Mouse (Mus musculus): ENCODE data around the gene Rab7b.

Gene Rab7b

DNA sequence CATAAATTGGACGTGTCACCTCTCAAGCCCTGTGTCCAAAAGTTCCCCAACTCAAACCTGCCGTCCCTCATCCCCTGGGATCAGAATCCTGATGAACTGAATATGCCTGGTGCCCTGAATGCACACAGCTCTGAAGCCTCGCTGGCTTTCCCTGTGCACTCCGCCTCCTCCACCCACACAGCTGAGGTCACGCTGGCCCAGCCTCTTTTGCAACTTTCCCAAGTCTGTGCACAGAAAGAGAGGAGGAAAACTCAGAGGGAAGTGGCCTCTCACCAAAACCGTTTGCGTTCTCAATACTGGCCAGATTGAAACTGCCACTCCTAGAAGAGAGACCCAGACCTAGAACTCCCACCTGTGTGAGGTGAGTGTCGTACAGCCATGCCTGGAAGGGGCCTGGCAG, at the start of gene Rab7b:
TSS of gene Rab7b (plus strand) at position 221 of the 400 bp plus-strand sequence.
- DNase-seq (ENCODE audit: low read depth): peak; percentile 39

DNA sequence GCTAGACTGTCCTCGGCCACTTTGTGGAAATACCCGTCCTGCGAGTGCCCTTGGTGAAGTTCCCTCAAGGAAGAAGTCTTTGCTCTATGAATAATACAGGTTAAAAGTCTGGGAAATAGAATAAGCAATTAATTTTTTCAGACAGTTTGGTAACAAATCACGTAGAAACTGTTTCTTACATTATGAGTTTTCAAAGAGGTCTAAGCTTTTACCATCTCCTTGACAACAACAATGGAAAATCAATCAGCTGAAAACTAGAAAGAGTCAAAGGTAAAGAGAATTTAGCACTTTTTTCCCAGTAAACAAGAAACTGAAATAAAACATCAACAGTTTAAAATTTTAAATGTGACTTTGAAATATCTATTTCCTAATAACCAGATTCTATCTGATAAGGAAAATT, 48.4 kb upstream of the Rab7b start:
- no peak for DNase-seq (ENCODE audit: low read depth)

DNA sequence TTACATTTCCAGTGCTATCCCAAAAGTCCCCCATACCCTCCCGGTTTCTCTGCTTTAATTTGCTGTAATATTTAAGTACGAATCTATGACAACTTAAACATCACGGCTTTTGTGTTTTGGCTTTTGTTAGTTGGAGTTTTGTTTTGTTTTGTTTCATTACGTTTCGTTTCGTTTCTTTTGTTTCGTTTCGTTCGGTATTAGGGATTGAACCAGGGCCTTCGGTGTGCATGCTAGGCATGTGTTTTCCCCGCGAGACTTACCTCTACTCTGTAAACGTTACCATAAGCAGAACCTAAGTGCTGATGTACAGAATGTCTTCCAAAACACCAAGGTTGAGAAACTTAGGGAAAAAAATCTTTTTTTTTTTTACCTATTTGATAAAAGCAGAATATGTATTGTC, 46.9 kb upstream of the Rab7b start:
- no peak for DNase-seq (ENCODE audit: low read depth)

DNA sequence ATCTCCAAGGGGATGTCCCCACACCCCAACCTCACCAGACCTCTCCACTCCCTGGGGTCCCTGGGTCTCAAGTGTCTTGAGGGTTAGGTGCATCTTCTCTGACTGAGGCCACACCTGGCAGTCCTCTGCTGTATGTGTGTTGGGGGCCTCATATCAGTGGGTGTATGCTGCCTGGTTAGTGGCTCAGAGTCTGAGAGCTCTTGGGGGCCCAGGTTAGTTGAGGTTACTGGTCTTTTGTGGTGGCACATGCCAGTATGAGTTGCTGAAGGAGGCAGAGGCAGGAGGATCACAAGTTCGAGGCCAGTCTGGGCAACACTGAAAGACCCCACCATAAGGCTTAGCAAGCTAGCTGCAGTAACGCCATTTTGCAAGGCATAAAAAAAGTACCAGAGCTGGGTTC, 46.2 kb upstream of the Rab7b start:
- no peak for DNase-seq (ENCODE audit: low read depth)

DNA sequence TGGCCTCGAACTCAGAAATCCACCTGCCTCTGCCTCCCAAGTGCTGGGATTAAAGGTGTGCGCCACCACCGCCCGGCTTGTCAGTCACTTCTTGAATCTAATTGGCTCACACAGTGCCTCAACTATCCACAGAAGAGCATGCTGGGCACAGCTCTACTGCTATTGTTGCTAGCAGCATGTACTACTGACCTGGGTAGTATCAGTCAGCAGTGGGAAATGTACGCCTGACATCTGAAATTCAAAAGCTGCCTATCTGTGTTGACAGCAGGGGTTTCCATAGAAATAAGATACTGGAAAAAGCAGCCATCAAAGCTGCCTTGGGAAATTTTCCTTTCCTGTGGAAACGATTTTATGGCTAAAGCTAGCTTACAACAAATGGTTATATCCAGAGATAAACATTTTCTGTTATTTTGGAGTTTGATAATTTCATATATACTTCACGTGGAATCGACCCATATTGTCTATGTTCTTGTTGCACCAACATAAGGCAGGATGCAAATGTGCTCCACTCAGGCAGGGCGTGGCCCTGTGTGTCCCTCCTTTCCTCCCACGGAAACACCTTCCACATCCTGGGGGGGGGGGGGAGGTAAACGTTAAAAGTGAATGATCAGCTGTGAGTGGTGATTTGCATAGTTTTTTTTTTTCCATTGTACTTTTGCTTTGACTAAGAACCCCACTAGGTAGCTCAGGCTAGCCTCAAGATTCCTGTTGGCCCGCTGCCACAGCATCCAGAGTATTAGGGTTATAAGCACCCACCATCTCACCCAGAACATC, 35.6 kb upstream of the Rab7b start:
- DNase-seq (ENCODE audit: low read depth): peak; percentile 49

DNA sequence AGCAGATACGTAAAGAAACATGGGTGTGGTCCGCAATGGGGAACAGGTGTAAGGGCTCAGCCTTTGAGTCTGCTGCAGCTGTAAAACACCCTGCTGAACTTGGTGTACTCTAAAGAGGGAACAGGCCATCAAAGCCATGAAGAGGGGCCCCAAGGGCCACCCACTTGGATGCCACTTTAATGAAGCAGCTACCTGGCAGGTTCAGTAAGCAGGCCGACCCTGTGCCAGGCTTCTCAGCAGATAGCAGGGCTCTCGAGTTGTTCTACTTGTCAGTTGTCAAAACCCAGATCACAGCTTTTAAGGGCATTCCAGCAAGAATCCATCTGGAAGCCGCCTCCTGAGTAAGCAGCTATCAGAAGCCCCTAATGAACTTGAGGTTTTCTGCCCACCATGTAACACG, 32.9 kb upstream of the Rab7b start:
- DNase-seq (ENCODE audit: low read depth): no peak

DNA sequence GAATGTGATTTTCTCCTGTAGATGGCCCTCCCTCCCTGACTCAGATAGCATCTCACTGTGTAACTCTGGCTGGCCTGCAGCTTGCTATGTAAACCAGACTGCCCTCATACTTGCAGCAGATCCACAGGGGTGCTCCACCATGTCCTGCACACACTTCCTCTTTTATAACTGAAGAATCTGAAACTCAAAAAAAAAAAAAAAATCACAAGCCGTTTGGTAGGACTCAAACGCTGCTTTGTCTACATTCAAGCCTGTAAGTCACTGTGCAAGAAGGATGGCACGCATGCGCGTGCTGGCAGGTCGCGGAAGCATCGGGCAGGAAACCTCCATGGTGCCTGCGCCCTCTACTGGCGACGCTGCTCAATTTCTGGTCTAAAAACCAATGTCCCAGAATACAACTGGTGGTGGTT, 30.5 kb upstream of the Rab7b start:
- DNase-seq (ENCODE audit: low read depth): peak; percentile 96

DNA sequence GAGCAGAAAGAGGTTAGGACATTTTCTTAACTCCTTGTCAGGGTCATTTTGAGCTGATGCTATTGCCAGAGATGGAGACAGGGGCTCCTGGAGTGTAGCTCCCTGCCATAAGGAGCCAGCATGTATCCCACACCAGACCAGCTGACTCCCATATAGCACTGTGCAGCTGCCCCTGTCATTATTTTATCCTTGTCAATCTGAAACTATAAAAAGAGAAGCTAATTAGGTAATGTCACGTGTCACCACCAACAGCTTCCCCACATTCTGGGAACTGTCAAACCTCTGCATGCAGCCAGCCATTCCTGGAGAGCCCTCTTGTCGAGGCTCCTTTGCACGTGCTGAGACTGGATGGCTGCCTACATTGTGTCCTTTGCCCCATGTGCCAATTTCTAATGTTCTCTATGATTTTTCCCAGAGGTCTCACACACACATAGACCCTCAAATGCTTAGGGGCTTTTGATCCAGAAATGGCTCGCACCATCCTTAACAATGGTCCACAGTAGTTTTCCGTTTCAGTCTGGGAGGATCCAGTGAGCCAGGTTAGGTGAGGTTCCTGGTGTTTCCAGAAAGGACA, 28.9 kb upstream of the Rab7b start:
- no peak for DNase-seq (ENCODE audit: low read depth)

DNA sequence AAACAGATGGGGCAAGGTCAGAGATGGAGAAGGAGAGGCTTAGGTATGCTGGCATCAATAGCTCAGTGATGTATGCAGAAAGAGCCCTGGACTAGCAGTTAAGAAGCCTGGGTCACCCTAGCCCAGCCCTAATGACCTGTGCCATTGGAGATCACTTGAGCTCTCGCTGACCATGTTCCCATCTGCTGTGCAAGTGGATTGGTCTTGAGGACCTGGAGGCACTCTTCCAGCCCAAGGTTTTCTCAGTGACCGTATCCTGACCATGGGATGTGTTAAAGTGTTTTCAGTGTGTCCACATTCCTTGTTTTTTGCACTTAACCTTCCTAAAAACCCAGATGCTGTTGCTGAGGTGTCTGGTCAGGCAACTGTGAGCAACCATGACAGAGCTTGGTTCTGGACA, 28.2 kb upstream of the Rab7b start:
- DNase-seq (ENCODE audit: low read depth): no peak

DNA sequence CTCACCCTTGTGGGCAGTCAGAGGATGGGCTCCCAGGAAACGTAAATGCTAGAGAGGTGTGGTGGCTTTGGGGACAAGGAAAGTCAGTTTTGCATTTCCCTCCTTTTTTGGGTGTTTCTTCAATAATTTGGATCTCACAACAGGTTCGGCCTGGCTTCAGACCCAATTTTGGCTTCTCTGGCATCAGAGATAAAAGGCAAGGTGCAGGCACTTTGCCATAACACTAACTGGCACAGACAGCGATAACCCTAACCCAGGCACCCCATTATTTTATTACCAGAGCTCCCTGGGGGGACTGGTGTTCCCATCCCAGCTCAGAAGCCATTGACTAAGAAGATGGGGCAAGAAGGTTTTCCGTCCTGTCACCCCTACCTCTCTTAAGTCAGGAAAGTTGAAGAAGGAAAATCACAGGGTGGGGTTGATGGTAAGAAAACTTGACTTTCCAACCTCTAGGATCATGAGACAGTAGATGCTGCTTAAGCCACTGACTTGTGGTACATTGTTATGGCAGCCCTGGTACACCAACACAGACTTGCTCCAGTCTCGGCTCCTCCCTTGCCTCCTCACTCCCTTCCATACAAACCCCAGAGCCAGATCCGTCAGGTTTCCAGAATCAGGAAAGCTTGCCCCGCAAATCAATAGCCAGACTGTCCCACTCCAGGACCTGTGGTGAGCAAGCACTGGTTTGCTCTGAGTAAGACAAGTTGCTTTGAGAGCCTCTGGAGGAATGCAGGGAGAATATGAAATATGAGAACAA, 27.6 kb upstream of the Rab7b start:
- DNase-seq (ENCODE audit: low read depth): no peak

DNA sequence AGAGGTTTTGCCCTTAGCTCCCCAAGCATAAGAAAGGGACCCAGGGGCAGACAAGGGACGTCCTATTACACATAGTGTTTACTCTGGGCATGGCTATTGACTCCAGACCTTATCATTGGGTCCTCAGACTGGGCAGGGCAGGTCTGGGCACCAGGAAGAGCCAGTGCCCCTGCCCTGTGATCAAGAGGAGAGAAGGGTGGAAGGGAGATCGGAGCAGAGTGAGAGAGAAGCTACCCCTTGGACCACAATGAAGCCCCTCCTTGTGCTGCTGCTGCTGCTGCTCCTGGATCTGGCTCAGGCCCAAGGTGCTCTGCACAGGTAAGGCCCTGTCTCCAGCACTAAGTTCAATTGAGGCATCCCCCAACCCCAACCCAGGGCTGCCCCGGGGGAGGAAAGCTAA, 26.7 kb upstream of the Rab7b start:
- no peak for DNase-seq (ENCODE audit: low read depth)

DNA sequence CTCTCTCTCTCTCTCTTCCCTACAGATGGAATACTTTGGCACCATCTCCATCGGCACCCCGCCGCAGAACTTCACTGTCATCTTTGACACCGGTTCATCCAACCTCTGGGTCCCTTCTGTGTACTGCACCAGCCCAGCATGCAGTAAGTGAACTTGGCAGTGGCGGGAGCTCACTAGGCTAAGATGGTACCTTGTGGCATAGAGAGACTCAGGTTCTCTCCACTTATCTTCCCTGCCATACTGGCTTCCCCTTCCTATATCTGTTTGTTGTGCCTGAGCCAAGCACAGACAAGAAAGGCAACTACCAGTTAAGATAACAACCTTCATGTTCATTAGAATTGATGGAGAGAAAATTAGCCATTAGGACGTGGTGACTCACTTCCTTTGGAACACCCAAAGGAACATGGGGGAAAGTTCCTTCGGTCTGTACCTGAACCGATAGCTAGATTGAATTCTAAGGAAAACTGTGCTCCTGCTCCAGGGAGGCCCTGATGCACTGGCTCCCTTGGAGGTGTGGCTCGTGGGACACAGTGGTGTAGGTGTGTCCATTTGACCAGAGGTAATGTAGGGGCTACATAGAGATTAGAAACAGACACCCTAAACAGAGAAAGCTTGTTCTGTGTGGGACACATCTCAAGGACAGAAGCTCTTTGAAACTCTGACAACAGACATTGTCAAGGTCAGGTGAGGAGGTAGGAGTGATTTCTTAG, 25.1 kb upstream of the Rab7b start:
- DNase-seq (ENCODE audit: low read depth): peak; percentile 42

DNA sequence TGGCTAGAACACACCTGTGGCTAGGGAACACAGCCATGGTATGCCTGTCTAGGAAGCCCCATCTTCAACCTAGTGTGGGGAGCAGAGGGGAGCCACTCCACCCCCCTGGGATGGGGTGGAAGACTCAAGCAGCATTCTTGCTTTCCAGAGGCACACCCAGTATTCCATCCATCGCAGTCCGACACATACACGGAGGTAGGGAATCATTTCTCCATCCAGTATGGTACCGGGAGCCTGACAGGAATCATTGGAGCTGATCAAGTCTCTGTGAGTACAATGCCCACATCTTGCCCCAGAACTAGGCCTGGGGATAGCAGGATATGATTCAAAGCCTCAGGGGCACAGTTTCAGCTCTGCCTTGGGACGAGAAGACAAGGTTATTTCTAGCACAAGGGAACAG, 24.4 kb upstream of the Rab7b start:
- DNase-seq (ENCODE audit: low read depth): no peak

DNA sequence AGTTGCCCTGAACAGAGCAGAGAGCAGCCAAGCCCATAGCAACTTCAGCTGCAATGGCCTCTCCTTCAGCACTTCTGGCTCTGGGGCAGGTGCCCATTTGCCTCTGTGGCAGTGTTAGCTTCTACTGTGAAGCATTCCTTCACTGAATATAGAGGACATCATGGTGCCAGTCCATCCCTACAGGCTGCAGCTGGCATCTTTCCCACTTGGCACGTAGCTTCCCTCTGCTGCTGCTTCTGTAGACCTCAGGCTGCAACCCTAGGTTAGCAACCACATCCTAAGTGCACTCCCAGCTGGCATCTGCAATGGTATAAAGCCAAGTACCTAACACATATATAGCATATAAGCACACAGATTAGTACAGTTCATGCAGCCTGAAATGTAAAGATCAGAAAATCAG, 22.6 kb upstream of the Rab7b start:
- DNase-seq (ENCODE audit: low read depth): no peak

DNA sequence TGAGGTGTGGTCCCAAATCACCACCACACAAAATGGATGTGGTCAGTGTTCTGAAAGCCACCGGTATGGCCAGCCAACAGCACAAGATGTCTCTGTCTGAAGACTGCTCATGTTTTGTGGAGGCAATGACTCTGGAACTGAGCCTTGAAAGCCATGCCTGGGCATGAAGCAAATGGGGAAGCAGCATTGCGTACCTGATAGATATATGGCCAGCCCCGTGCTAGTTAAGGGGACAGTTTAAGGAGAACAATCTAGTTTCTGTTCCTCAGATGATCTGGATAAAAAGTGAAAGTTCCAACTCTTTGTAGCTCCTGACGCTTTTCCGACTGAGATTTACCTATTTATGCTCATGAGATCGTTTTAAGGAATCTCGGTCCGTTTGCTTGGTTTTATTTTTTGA, 17.4 kb upstream of the Rab7b start:
- DNase-seq (ENCODE audit: low read depth): no peak

DNA sequence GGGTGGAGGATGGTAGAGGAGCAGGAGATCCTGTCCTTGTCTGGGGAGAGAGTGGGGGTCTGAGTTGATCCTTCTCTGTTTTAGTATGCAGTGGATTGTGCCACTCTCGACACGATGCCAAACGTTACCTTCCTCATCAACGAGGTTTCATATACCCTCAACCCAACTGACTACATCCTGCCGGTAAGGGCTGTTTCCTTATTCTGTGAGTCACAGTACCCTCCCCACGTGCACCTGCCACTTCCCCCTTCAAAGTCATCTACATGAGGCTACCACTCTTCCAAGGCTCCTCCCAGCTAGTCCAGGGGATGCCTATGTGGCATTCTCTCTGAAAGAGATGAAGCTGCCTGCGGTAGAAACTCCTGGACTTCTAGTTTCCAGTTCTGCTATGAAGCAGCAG, 16.1 kb upstream of the Rab7b start:
- DNase-seq (ENCODE audit: low read depth): peak; percentile 86

DNA sequence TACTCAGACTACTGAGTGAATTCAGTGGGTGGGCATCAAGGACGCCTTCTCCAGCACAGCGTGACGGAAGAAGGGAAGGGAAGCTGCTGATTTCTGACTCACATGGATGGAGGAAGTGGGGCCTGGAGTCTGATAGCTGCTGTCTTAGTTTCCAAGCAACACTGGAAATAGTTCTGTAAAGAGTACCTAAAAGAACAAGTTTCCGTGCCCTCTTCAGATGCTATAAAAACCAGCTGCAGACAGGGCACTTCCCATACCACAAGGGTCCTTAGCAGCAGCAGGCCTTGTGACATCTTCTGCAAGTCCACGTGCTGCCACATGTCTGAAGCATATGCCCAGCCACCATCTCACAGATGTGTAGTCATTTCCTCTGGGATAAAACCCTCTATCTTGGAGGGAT, 8.9 kb upstream of the Rab7b start:
- no peak for DNase-seq (ENCODE audit: low read depth)

DNA sequence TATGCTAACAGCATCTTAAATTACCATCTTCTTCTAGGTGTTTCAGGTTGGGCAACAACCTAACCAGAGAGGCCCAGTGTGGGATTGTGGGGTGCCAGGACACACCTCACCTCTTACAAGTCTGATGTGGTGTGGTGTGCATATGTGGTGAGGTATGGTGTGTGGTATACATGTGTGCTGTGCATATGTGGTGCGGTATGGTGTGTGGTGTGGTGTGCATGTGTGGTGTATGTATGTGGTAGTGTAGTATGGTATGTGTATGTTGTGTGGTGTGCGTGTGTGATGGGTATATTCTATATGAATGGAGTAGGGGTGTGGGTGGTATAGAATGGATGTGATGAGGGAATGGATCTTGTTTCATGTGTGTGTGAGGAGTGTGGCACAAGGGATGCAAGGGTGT, 756 bp upstream of the Rab7b start:
- no peak for DNase-seq (ENCODE audit: low read depth)

DNA sequence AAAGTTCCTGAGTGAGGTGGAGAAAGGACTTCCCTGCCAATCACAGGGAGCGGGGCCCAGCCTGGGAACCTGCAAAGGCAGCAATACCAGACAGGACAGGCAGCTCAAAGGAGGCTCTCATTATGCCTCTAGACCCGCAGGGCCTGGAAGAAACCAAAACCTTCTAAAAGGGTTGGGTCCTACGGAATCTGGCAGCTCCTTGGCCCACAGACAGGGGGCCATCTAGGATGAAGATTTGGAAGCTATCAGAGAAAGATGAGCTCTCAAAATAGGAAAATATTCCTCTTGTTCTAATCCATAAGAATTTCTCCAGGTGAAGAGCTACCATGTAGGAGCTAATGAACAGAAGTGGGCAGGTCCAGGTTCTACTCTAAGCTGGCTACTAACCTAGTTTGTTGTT, 521 bp downstream of the Rab7b start:
- DNase-seq (ENCODE audit: low read depth): no peak

DNA sequence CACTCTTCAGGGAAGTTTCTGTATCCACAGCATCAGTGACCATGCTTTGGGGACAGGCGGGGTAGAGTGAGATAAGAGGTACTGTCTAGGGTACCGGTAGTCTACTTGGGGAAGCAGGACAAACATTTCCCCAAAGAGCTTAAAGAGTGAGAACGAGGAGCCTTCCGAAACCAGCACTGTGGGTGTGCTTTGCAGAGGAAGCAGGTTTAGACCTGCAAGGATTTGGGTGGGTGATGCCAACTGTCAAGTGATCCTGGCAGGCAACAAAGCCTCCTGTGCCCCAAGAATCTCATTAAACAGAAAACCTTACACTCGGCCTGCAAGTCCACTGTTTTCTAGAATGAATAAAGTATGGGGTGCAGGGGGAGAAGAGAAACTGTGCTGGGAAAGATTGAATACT, 1.4 kb downstream of the Rab7b start:
- no peak for DNase-seq (ENCODE audit: low read depth)

DNA sequence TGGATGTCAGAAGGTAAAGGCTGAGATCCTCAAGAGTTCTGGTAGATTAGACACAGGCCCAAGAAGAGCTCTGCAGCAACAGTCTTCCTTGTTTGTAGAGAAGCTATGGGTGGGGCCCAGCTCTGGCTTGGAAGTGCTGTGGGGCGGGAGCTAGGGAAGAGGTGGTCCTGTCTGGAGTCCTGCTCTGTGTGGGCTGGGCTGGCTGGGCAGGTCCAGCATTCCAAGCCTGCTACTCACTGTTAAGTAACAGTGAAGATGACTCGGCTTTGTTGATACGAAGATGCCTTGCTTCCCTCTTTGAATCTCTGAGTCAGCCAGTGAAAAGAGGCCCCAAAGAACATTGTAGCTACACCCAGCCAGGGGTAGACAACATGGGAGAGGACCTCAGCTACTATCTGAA, 1.9 kb downstream of the Rab7b start:
- DNase-seq (ENCODE audit: low read depth): peak; percentile 41

DNA sequence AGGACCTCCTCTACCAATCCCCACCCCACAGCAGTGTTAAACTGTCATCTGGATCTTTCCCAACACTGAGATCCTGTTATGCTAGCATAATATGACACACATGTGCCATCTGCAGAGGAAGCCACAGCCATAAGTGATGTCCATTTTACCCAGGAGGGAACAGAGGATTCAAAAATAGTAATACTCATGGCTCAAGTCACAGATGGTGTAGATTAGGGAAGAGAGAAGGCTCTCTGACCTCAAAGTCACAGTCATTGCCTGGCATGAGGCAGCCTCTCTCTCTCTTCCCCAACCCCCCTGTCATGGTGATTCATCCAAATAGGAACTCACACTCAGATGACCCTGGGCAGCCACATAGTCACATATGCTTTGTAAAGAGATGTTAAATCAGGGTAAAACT, 2.9 kb downstream of the Rab7b start:
- peak; percentile 93 for DNase-seq (ENCODE audit: low read depth)

DNA sequence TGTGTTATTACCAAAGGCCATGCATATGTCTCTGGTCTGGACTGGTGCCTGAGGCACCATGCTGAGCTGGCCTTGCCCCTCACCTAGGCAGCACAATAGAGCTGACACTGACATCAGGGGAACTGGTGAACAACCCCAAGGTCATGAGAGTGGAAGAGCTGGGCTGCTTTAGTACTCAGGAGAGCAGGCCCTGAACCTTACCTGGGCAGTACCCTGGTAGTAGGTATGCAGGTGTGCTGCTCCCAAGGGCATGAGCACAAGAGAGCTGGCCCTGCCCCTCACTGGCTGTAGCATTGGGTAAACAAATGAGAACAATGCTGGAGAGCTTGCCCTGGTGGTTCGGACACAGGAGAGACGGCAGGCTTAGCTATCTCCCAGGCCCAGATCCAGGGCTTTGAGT, 6.8 kb downstream of the Rab7b start:
- DNase-seq (ENCODE audit: low read depth): no peak
